Mouse (Mus musculus) liver, adult 2 months (tissue): ENCODE results near the gene Peg3.

ENCODE experiments used
- CTCF ChIP-seq: fragments of 200-500 bp; IDR thresholded peaks from 2 replicates; pipeline ENCODE4 v1.5.1; 2011; ENCODE audit warnings: low read depth, low read length, control low read depth
- POLR2A ChIP-seq: fragments of 200-500 bp; IDR thresholded peaks from 2 replicates; pipeline ENCODE4 v1.6.1; 2011; ENCODE audit warnings: low read length, control low read depth; ENCODE audit not compliant: insufficient read depth; ENCODE audit errors: extremely low read depth

DNA sequence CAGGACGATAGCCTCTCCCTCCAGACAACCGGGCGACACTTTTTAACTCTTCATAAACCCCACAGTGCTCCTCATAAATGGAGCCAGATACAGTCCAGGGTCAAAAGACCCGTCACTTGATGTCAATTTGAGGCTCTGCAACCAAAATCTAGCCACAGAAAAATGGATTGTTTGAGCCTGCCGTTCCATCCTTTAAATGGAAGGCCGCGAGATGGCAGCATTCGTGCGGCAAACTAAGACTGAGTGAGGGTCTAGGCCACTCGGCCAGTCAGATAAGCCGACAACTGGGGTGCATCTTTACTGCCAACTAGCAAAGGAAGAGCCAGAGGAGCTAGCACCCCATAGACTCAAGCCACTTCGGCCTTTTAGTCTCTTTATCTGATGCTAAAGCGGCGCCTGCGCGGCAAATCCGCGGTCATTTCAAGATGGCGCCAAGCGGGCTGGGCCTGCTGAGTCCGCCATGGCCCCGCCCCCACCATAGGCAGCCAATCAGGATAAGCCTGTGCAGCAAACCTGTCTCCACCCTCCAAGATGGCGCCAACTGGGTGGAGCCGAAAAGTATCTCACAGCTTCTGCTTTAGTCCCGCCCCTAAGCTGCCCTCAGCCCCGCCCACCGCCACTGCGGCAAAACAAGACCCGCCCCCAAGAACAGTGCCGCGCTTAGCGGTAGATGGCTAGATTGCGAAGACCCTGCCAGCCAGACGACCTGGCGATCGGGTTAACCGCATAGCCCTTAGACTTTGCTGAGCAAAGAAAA, 992 bp downstream of the Peg3 start:
- peak; percentile 46 for TF ChIP-seq CTCF
- no peak for TF ChIP-seq POLR2A
